Mouse (Mus musculus): ENCODE measurements around the gene Iglon5. TPM values are rescaled to one million over a fixed set of nuclear protein-coding genes. Genes with fewer than 3 reads are reported as not detected.

Iglon5 gene
- polyA plus RNA-seq (2012; rRNA removed; ENCODE audit: low replicate concordance), result 4.6 and 8.8 TPM in 2 replicates

DNA sequence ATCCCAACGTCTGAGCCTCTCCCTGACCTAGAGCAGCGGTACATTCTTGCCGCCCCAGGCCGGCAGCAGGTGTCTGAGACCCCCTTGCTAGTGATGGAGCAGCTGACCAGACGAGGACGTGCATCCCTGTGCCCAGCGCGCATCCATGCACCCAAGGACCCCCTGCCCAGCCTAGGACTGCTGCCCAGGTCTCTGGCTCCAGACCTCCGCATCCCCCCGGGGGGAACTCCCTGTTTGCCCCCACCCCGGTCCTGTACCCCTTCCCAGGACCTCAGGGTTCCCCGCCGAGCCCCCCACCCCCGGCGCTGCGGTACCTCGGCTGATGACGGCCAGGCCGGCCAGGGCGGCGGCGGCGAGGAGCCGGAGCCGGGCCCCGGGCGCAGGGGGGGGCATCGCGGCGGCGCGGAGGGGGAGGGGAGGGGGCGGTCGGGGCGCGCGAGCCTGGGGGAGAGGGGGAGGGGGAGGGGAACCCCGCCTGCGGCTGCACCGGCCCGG is at the start of gene Iglon5:
Iglon5 (minus strand) TSS at position 445 of the 495 bp plus-strand sequence.

DNA sequence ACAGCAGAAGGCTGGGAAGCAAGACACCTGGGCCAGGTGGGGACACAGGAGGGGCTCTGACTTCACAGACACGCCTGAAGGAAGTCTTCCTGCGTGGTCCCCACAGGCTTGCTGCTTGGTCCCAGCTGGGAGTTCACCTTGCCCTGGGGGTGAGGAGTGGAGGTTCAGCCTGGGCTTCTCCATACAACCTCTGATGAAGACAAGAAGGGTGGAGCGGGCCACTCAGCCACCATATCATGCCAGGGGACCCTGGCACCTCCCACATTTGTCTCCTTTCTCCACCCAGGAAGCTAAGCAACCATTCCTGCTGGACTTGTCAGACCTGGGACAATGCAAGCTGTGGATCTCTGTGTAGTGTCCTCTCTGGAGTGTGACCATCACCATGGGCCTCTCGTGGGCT is 27.0 kb downstream of the Iglon5 start, which contains the start of gene Vsig10l:
Vsig10l (plus strand) TSS at position 301 of the 400 bp plus-strand sequence.

DNA sequence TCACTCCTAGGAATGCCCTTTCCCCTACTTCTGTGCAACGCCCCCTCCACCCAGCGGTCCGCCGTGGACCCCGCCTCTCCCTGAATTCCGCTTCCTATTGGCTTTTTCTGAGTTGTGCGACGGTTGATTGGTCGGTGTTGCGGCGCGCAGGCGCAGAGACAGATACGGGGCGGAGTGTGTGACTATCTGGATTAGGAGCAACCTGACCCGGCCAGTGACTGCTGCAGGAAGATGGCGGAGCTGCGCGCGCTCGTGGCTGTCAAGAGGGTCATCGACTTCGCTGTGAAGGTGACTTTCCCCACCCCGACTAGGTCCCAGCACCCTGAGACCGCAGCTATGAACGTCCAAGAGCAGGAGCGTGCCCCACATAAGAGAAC is 46.0 kb downstream of the Iglon5 start, which contains the start of the genes Etfb and Gm45233:
Etfb (plus strand) TSS at position 167 of the 377 bp plus-strand sequence.
Gm45233 (plus strand) TSS at position 212 of the 377 bp plus-strand sequence.

DNA sequence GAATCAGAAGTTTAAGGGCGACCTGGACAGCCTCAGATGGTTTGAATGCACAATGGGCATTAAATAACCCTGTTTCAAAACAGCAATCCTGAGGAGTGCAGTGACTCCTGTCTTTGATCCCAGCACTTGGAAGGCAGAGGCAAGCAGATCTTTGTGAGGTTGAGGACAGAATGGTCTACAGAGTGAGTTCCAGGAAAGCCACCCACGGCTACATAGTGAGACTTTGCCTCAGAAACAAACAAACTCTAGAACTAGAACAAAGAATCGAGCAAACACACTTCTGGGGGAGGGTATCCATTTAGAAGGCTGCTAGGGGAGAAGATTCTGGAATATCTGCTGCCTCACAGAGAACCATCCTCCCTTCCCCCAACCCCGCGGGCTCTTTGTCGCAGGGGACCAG is 49.4 kb downstream of the Iglon5 start, which contains the start of gene Cldnd2:
Cldnd2 (plus strand) TSS at position 301 of the 400 bp plus-strand sequence.

DNA sequence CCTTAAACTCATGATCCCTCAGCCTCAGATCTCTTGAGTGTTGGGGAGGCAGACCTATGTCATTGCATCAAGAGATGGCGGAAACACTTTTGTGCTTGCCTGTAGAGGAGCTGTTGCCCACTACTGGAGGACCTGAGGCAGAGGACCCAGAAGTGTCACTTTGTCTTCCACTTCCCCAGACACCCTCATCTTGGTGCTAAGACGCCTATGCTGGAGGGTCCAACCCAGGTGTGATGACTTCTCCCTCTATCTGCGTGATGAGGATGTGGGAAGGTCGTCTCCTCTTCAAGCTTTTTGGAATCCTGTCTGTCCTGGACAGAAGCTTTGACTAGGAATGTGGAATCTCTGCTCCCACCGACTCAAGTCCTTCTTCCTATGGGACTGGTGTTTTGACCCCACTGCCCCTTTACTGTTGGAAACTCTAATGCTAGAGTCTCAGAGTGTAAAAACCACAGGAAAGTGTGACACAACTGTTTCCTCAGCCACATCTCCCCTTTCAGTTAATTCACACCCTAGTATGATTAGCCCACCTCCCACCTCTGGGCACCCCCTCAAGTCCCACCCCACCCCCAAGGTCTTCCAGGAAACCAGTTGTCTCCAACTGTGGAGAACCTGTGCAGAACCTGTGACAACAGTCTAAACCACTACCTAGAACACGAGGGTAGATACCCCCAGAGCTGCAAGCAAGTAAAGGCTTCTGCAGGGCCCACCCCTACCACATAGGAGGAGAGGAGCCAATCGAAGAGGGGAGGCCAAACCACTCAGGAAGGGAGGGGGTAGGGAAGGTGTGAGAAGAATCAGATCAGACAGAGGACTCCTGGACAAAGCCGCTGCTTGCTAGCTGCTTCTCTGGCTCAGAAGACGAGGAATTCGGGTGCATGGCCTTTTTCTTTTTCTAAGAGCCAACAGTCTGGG is 53.3 kb downstream of the Iglon5 start, which contains the start of gene Nkg7:
Nkg7 (plus strand) TSS at position 733 of the 915 bp plus-strand sequence.

DNA sequence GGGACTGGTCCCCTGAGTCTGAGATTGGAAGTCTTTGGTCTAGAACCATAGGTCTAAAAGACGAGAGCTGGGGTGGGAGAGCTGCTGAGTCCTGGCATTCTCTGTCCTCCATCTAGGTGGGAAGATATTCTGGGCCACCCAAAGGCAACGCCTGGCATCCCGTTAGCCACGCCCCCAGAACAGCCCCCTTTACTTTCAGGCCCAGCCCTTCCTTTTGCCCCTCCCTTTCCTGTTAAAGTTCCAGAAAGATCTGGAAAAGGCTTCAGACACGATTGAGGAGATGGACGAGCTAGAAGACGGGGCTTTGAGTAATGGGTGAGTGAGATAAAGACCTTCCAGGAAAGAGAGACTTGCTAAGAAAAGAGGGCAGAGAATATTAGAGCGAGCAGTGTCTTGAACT is 62.5 kb downstream of the Iglon5 start, which contains the start of gene Lim2:
Lim2 (plus strand) TSS at position 265 of the 400 bp plus-strand sequence.

Other genes with a start within 250 kb of the Iglon5 start
- 4.9 and 8.0 TPM in 2 replicates for gene Zfp715, start 176.8 kb downstream of the Iglon5 start, polyA plus RNA-seq (2012; rRNA removed; ENCODE audit: low replicate concordance)
- 0.79 and 5.1 TPM in 2 replicates for gene Siglecf, start 138.7 kb downstream of the Iglon5 start, polyA plus RNA-seq (2012; rRNA removed; ENCODE audit: low replicate concordance)
- 2.5 and 6.0 TPM in 2 replicates for gene Siglecg, start 81.9 kb downstream of the Iglon5 start, polyA plus RNA-seq (2012; rRNA removed; ENCODE audit: low replicate concordance)
- not detected in 2 replicates for gene Lim2, start 62.4 kb downstream of the Iglon5 start, polyA plus RNA-seq (2012; rRNA removed; ENCODE audit: low replicate concordance)
- gene Nkg7, start 53.0 kb downstream of the Iglon5 start, polyA plus RNA-seq (2012; rRNA removed; ENCODE audit: low replicate concordance), result 7.3 and 21.1 TPM in 2 replicates
- not detected in 2 replicates for gene Cldnd2, start 49.3 kb downstream of the Iglon5 start, polyA plus RNA-seq (2012; rRNA removed; ENCODE audit: low replicate concordance)
- gene Etfb, start 46.0 kb downstream of the Iglon5 start, polyA plus RNA-seq (2012; rRNA removed; ENCODE audit: low replicate concordance), result 222 and 365 TPM in 2 replicates
- 4.5 and 4.8 TPM in 2 replicates for gene Gm45233, start 45.9 kb downstream of the Iglon5 start, polyA plus RNA-seq (2012; rRNA removed; ENCODE audit: low replicate concordance)
- 8.1 and 9.4 TPM in 2 replicates for gene Vsig10l, start 26.9 kb downstream of the Iglon5 start, polyA plus RNA-seq (2012; rRNA removed; ENCODE audit: low replicate concordance)
- gene 4931406B18Rik, start 15.9 kb upstream of the Iglon5 start, polyA plus RNA-seq (2012; rRNA removed; ENCODE audit: low replicate concordance), result not detected in 2 replicates
- 12.5 and 12.7 TPM in 2 replicates for gene Cd33, start 54.4 kb upstream of the Iglon5 start, polyA plus RNA-seq (2012; rRNA removed; ENCODE audit: low replicate concordance)
- 1.6 and 2.8 TPM in 2 replicates for gene Zfp658, start 72.2 kb upstream of the Iglon5 start, polyA plus RNA-seq (2012; rRNA removed; ENCODE audit: low replicate concordance)
- 2.0 and 4.1 TPM in 2 replicates for gene Zfp719, start 89.5 kb upstream of the Iglon5 start, polyA plus RNA-seq (2012; rRNA removed; ENCODE audit: low replicate concordance)
- gene Zfp819, start 117.1 kb upstream of the Iglon5 start, polyA plus RNA-seq (2012; rRNA removed; ENCODE audit: low replicate concordance), result 0.24 TPM in 1 of 2 replicates, not detected in the other
- gene Ceacam18, start 144.6 kb upstream of the Iglon5 start, polyA plus RNA-seq (2012; rRNA removed; ENCODE audit: low replicate concordance), result not detected in 2 replicates
- gene Siglece, start 170.1 kb upstream of the Iglon5 start, polyA plus RNA-seq (2012; rRNA removed; ENCODE audit: low replicate concordance), result 3.0 and 8.5 TPM in 2 replicates
- gene Ctu1, start 181.9 kb upstream of the Iglon5 start, polyA plus RNA-seq (2012; rRNA removed; ENCODE audit: low replicate concordance), result 7.1 and 16.3 TPM in 2 replicates
- gene Klk14, start 200.3 kb upstream of the Iglon5 start, polyA plus RNA-seq (2012; rRNA removed; ENCODE audit: low replicate concordance), result 0.11 and 0.13 TPM in 2 replicates
- gene Klk13, start 222.5 kb upstream of the Iglon5 start, polyA plus RNA-seq (2012; rRNA removed; ENCODE audit: low replicate concordance), result 0.12 and 0.14 TPM in 2 replicates